28 mouse cellular contexts compared by ENCODE assay signal in the genomic region with DNA sequence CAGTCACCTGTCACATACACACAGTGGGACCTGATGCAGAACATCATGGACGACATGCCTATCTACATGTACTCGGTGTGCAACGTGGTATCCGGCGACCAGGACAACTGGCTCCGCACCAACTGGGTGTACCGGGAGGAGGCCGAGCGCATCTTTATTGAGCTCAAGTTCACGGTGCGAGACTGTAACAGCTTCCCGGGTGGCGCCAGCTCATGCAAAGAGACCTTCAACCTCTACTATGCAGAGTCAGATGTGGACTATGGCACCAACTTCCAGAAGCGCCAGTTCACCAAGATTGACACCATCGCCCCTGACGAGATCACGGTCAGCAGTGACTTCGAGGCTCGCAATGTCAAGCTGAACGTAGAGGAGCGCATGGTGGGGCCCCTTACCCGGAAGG. TPM values are rescaled to one million over a fixed set of nuclear protein-coding genes. Genes with fewer than 3 reads are reported as not detected.
DNase-seq lines count a peak whose midpoint lies in the region; ATAC-seq and TF ChIP-seq lines count a peak whose summit lies in the region.
"Had no signal": no experiment of that assay in that cellular context is flagged by ENCODE, and none has a peak within 500 bp of the region (broad histone marks: within the 10 kb centered on the region; RNA-seq: fewer than 3 reads in every experiment).

No protein-coding gene starts in this region.

- TF ChIP-seq POLR2A in liver, adult 2 months (IDR thresholded peaks at IDR 0.05; ENCODE audit: extremely low read depth, insufficient read depth, low read length) = no peak

- TF ChIP-seq CTCF in liver, adult 2 months (IDR thresholded peaks at IDR 0.05; ENCODE audit: low read depth, low read length) = no peak
- no peak for TF ChIP-seq CTCF in liver, postnatal 0 days (IDR thresholded peaks at IDR 0.05; ENCODE audit: low read depth)

- ATAC-seq in liver, postnatal 0 days = no peak
- ATAC-seq: forebrain, embryonic 16.5 days had no signal

- TF ChIP-seq EP300 in liver, postnatal 0 days (IDR thresholded peaks at IDR 0.05; ENCODE audit: low read depth) = no peak

- peaks cover 39% of the 10 kb centered on the region; the same call in 1 of the 2 replicates for H3K79me2 ChIP-seq in liver, adult 2 months (ENCODE audit: control insufficient read depth, insufficient read depth, low read length)

- peak overlapping the region; percentile 51 for H3K9ac ChIP-seq in liver, adult 2 months (ENCODE audit: low read depth, low read length)
- H3K9ac ChIP-seq in liver, postnatal 0 days (replicated peaks) = no peak overlapping the region
- H3K9ac ChIP-seq: hindbrain, embryonic 13.5 days; liver, embryonic 13.5 days; lung, embryonic 14.5 days; stomach, embryonic 15.5 days had no signal

- H3K27me3 ChIP-seq in liver, adult 2 months (ENCODE audit: control insufficient read depth, insufficient read depth, low read length) = no peaks in the 10 kb centered on the region
- no peaks in the 10 kb centered on the region for H3K27me3 ChIP-seq in liver, postnatal 0 days (ENCODE audit: insufficient read depth, low read length)
- H3K27me3 ChIP-seq: stomach, embryonic 15.5 days had no signal

- H3K4me3 ChIP-seq in liver, adult 2 months (ENCODE audit: insufficient read depth, low read depth, low read length) = no peak overlapping the region
- H3K4me3 ChIP-seq in liver, postnatal 0 days (ENCODE audit: low read depth, low read length) = no peak overlapping the region
- H3K4me3 ChIP-seq: erythroblast, embryonic 14.5 days; gastrocnemius, adult 2 months; heart, adult 2 months; hindbrain, embryonic 13.5 days; liver, embryonic 13.5 days; stomach, embryonic 15.5 days had no signal

- peak overlapping the region; percentile 94 for H3K27ac ChIP-seq in liver, adult 2 months (replicated peaks; ENCODE audit: insufficient read depth, low read depth, low read length)
- no peak overlapping the region for H3K27ac ChIP-seq in liver, postnatal 0 days (ENCODE audit: low read depth)
- H3K27ac ChIP-seq: heart, adult 2 months; hindbrain, embryonic 13.5 days; liver, embryonic 13.5 days; stomach, embryonic 15.5 days had no signal

- 34% methylated on average over 22 of the region's 22 CpGs for WGBS in liver, adult 2 months
- WGBS in liver, postnatal 0 days (ENCODE audit: insufficient replicate concordance) = 79% methylated on average over 22 of the region's 22 CpGs

- peaks cover 6% of the 10 kb centered on the region; the same call in 1 of the 2 replicates for H3K36me3 ChIP-seq in liver, adult 2 months (ENCODE audit: control insufficient read depth, insufficient read depth, low read length)
- H3K36me3 ChIP-seq in liver, postnatal 0 days (replicated peaks; ENCODE audit: insufficient read depth, low read length) = peaks cover 4% of the 10 kb centered on the region; the same call in 1 of the 2 replicates
- H3K36me3 ChIP-seq: G1E; hindbrain, embryonic 13.5 days had no signal

- DNase-seq in adrenal gland, postnatal 14 days = peak; percentile 11
- no peak for DNase-seq in adrenal gland, adult 2 months
- DNase-seq in liver, adult 2 months (ENCODE audit: extremely low read depth, low read depth, low spot score) = peak; percentile 91
- DNase-seq in liver, postnatal 0 days = no peak
- peak; percentile 62 for DNase-seq in kidney, postnatal 10 days
- DNase-seq in cerebellum, adult 9-10 months = no peak
- no peak for DNase-seq in heart, adult 9 months (ENCODE audit: low spot score in 2 of 2)
- no peak for DNase-seq in adrenal gland, postnatal 25 days
- DNase-seq: cerebellum, adult 9-11 months; gastrocnemius, postnatal 36 days; heart, adult 2 months; heart, postnatal 14 days; layer of hippocampus, postnatal 36 days; left cerebral cortex, postnatal 4 days; liver, embryonic 13.5 days; lung, embryonic 14.5 days; lung, postnatal 14 days; midbrain, embryonic 14.5 days; right cerebral cortex, postnatal 14 days had no signal

- H3K4me1 ChIP-seq in liver, adult 2 months (ENCODE audit: control insufficient read depth, insufficient read depth, low read length) = peaks cover 59% of the 10 kb centered on the region
- H3K4me1 ChIP-seq in liver, postnatal 0 days (ENCODE audit: insufficient read depth) = peaks cover 41% of the 10 kb centered on the region

- no peak overlapping the region for H3K4me2 ChIP-seq in liver, postnatal 0 days (ENCODE audit: low read depth, low read length)
- H3K4me2 ChIP-seq: hindbrain, embryonic 13.5 days; liver, embryonic 13.5 days; lung, embryonic 14.5 days; stomach, embryonic 15.5 days had no signal

- no peaks in the 10 kb centered on the region for H3K9me3 ChIP-seq in liver, postnatal 0 days (ENCODE audit: low read length)
- H3K9me3 ChIP-seq: G1E; hindbrain, embryonic 13.5 days; liver, embryonic 13.5 days; stomach, embryonic 15.5 days had no signal

RNA-seq across cellular contexts. Expression of gene Epha2, which starts 7.3 kb away (rescaled TPM):
- total RNA-seq in adrenal gland, postnatal 14 days (2021) = 18.8 and 19.4 TPM in 2 replicates
- total RNA-seq in adrenal gland, adult 2 months (2021) = 10 to 100 TPM; 11.7 to 19.4 TPM
- 18.0 and 24.1 TPM in 2 replicates for polyA plus RNA-seq in adrenal gland, adult 2 months (2012; rRNA removed)
- total RNA-seq in liver, adult 2 months (2014; rRNA removed) = 7.7 and 9.3 TPM in 2 replicates
- polyA plus RNA-seq in liver, adult 2 months (2012; rRNA removed) = 11.6 and 12.0 TPM in 2 replicates
- 1.5 and 2.4 TPM in 2 replicates for polyA plus RNA-seq in liver, postnatal 0 days (2015; fragmentation: Nextera tagmentation; extraction: Ambion mirVana)
- total RNA-seq in adrenal gland, postnatal 25 days (2021) = 18.7 and 19.3 TPM in 2 replicates
- total RNA-seq: G1E; monocyte, adult 5-6 weeks had no signal
- polyA plus RNA-seq: erythroblast, embryonic 14.5 days; G1E had no signal

RNA-seq across cellular contexts. Expression of gene Fam131c, which starts 59.6 kb away (rescaled TPM):
- 11.0 and 16.9 TPM in 2 replicates for total RNA-seq in adrenal gland, postnatal 14 days (2021)
- 1 to 10 TPM in 1 of 2 experiments, under 1 TPM in 1; 0.86 to 4.5 TPM for total RNA-seq in adrenal gland, adult 2 months (2021)
- 3.1 and 9.5 TPM in 2 replicates for polyA plus RNA-seq in adrenal gland, adult 2 months (2012; rRNA removed)
- 0.40 and 0.46 TPM in 2 replicates for total RNA-seq in liver, adult 2 months (2014; rRNA removed)
- polyA plus RNA-seq in liver, adult 2 months (2012; rRNA removed) = 4.5 and 10.3 TPM in 2 replicates
- polyA plus RNA-seq in liver, postnatal 0 days (2015; fragmentation: Nextera tagmentation; extraction: Ambion mirVana) = 0.53 and 0.96 TPM in 2 replicates
- 1.8 and 2.1 TPM in 2 replicates for total RNA-seq in adrenal gland, postnatal 25 days (2021)
- total RNA-seq: CH12.LX; common myeloid progenitor, adult 5-6 weeks; G1E; monocyte, adult 5-6 weeks had no signal
- polyA plus RNA-seq: erythroblast, embryonic 14.5 days; G1E had no signal

Comparison
In these comparisons a context has a peak if more than half of its experiments do, and no peak if none do; other contexts are left out.
1. DNase-seq: peak in adrenal gland, postnatal 14 days (single experiment), liver, adult 2 months (single experiment) and kidney, postnatal 10 days (single experiment); none in adrenal gland, adult 2 months (single experiment), liver, postnatal 0 days (single experiment), cerebellum, adult 9-10 months (single experiment), heart, adult 9 months (0 of 2) and adrenal gland, postnatal 25 days (single experiment).